Comparison of ENCODE assay signal across 18 mouse cellular contexts in the genomic region with DNA sequence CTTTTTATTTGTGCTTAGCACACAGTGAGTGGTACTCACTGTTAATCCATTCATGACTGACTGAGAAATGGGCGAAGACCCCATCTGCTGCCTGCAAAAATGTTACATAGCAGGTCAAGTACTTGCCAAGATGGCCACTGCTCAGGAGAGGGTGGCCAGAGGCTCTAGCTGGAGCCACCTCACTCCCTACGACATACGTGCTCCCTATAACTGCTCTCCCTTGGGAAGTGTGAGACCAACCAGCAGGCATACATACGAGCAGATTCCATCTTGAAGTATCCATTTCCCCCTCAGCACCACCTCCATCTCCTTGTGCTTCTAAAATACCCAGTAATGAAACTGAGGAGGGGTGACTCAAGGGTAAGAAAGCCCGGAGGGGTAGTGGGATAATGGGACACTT.
A peak's percentile ranks its signal among the peaks of the same experiment; 100 is the strongest.
DNase-seq lines count a peak whose midpoint lies in the region; ATAC-seq lines count a peak whose summit lies in the region.
"Had no signal": no experiment of that assay in that cellular context is flagged by ENCODE, and none has a peak within 500 bp of the region (broad histone marks: within the 10 kb centered on the region; RNA-seq: fewer than 3 reads in every experiment).

No protein-coding gene starts in this region.

- peak overlapping the region; percentile 57; the same call in 1 of the 2 replicates for H3K27ac ChIP-seq in midbrain, embryonic 13.5 days
- no peak overlapping the region for H3K27ac ChIP-seq in midbrain, embryonic 16.5 days (ENCODE audit: low read length)
- no peak overlapping the region for H3K27ac ChIP-seq in embryonic facial prominence, embryonic 14.5 days (replicated peaks; ENCODE audit: low read depth, low read length)
- H3K27ac ChIP-seq in forebrain, embryonic 12.5 days, result peak overlapping the region; percentile 81
- peak overlapping the region; percentile 46; the same call in 1 of the 2 replicates for H3K27ac ChIP-seq in limb, embryonic 10.5 days
- H3K27ac ChIP-seq: embryonic facial prominence, embryonic 12.5 days; liver, embryonic 14.5 days; macrophage had no signal

- H3K4me3 ChIP-seq in midbrain, embryonic 13.5 days (replicated peaks), result no peak overlapping the region
- no peak overlapping the region for H3K4me3 ChIP-seq in midbrain, embryonic 16.5 days (ENCODE audit: low read depth, low read length)
- no peak overlapping the region for H3K4me3 ChIP-seq in embryonic facial prominence, embryonic 14.5 days (ENCODE audit: low read depth, low read length)
- H3K4me3 ChIP-seq in forebrain, embryonic 12.5 days (replicated peaks), result no peak overlapping the region
- H3K4me3 ChIP-seq in limb, embryonic 10.5 days, result no peak overlapping the region
- H3K4me3 ChIP-seq: embryonic facial prominence, embryonic 12.5 days had no signal

- H3K9me3 ChIP-seq in midbrain, embryonic 13.5 days, result no peaks in the 10 kb centered on the region; the same call in 1 of the 2 replicates
- no peaks in the 10 kb centered on the region for H3K9me3 ChIP-seq in midbrain, embryonic 16.5 days (replicated peaks; ENCODE audit: control insufficient read depth, low read length, poor library complexity, severe bottlenecking)
- no peaks in the 10 kb centered on the region for H3K9me3 ChIP-seq in embryonic facial prominence, embryonic 14.5 days (ENCODE audit: control insufficient read depth, low read length)
- no peaks in the 10 kb centered on the region for H3K9me3 ChIP-seq in forebrain, embryonic 12.5 days
- no peaks in the 10 kb centered on the region for H3K9me3 ChIP-seq in limb, embryonic 10.5 days (replicated peaks)
- H3K9me3 ChIP-seq: embryonic facial prominence, embryonic 12.5 days had no signal

- 0 out of 2 replicates have a peak, but pooled peaks cover 10% of the 10 kb centered on the region for H3K27me3 ChIP-seq in midbrain, embryonic 13.5 days
- no peaks in the 10 kb centered on the region; the same call in 1 of the 2 replicates for H3K27me3 ChIP-seq in midbrain, embryonic 16.5 days (ENCODE audit: control insufficient read depth, insufficient read depth, low read depth, low read length)
- no peaks in the 10 kb centered on the region for H3K27me3 ChIP-seq in embryonic facial prominence, embryonic 14.5 days (replicated peaks; ENCODE audit: control insufficient read depth, insufficient read depth, low read length)
- peaks cover 7% of the 10 kb centered on the region; the same call in 1 of the 2 replicates for H3K27me3 ChIP-seq in forebrain, embryonic 12.5 days
- no peaks in the 10 kb centered on the region for H3K27me3 ChIP-seq in limb, embryonic 10.5 days (ENCODE audit: low read depth, poor library complexity, severe bottlenecking)
- H3K27me3 ChIP-seq: embryonic facial prominence, embryonic 12.5 days had no signal

- H3K4me1 ChIP-seq in midbrain, embryonic 13.5 days (replicated peaks), result peaks cover 26% of the 10 kb centered on the region
- H3K4me1 ChIP-seq in midbrain, embryonic 16.5 days (ENCODE audit: control insufficient read depth, insufficient read depth, low read length), result peaks cover 10% of the 10 kb centered on the region; the same call in 1 of the 2 replicates
- H3K4me1 ChIP-seq in embryonic facial prominence, embryonic 14.5 days (ENCODE audit: control insufficient read depth, insufficient read depth, low read length), result peaks cover 8% of the 10 kb centered on the region; the same call in 1 of the 2 replicates
- H3K4me1 ChIP-seq in forebrain, embryonic 12.5 days, result peaks cover 27% of the 10 kb centered on the region
- H3K4me1 ChIP-seq in limb, embryonic 10.5 days, result peaks cover 18% of the 10 kb centered on the region

- no peak overlapping the region for H3K4me2 ChIP-seq in midbrain, embryonic 13.5 days (replicated peaks)
- no peak overlapping the region for H3K4me2 ChIP-seq in midbrain, embryonic 16.5 days (ENCODE audit: low read length)
- no peak overlapping the region for H3K4me2 ChIP-seq in embryonic facial prominence, embryonic 14.5 days (ENCODE audit: low read depth, low read length)
- H3K4me2 ChIP-seq in forebrain, embryonic 12.5 days, result no peak overlapping the region
- H3K4me2 ChIP-seq: embryonic facial prominence, embryonic 12.5 days; heart, embryonic 11.5 days had no signal

- no peak for DNase-seq in embryonic facial prominence, embryonic 14.5 days (ENCODE audit: low spot score)
- no peak for DNase-seq in limb, embryonic 10.5 days (ENCODE audit: low spot score)
- no peak for DNase-seq in urinary bladder, postnatal 4 days (ENCODE audit: low spot score in 2 of 2)
- no peak for DNase-seq in cerebellum, adult 9-10 months
- DNase-seq: adrenal gland, adult 2 months; cerebellum, adult 8-10 months; heart, postnatal 10 days; kidney, adult 2 months; kidney, postnatal 10 days; right cerebral cortex, postnatal 4 days had no signal

- H3K9ac ChIP-seq in midbrain, embryonic 13.5 days (replicated peaks), result no peak overlapping the region
- no peak overlapping the region for H3K9ac ChIP-seq in midbrain, embryonic 16.5 days (ENCODE audit: low read depth, low read length)
- no peak overlapping the region for H3K9ac ChIP-seq in embryonic facial prominence, embryonic 14.5 days (ENCODE audit: low read depth, low read length)
- H3K9ac ChIP-seq in forebrain, embryonic 12.5 days, result no peak overlapping the region
- H3K9ac ChIP-seq: embryonic facial prominence, embryonic 12.5 days; liver, embryonic 14.5 days had no signal

- peak; percentile 44 for ATAC-seq in midbrain, embryonic 13.5 days
- ATAC-seq in midbrain, embryonic 16.5 days, result no peak
- peak; percentile 24; the same call in 1 of the 2 replicates for ATAC-seq in embryonic facial prominence, embryonic 14.5 days (ENCODE audit: low read depth)
- ATAC-seq in forebrain, embryonic 12.5 days (ENCODE audit: low FRiP score), result peak; percentile 51
- no peak for ATAC-seq in megakaryocyte, adult 5-6 weeks (ENCODE audit: poor library complexity, severe bottlenecking)

- no peaks in the 10 kb centered on the region for H3K36me3 ChIP-seq in midbrain, embryonic 13.5 days
- no peaks in the 10 kb centered on the region for H3K36me3 ChIP-seq in midbrain, embryonic 16.5 days (ENCODE audit: control insufficient read depth, insufficient read depth, low read length)
- H3K36me3 ChIP-seq in embryonic facial prominence, embryonic 14.5 days (ENCODE audit: control insufficient read depth, insufficient read depth, low read length), result no peaks in the 10 kb centered on the region
- no peaks in the 10 kb centered on the region for H3K36me3 ChIP-seq in forebrain, embryonic 12.5 days (replicated peaks)
- H3K36me3 ChIP-seq in limb, embryonic 10.5 days, result no peaks in the 10 kb centered on the region
- H3K36me3 ChIP-seq: embryonic facial prominence, embryonic 12.5 days had no signal

- WGBS in midbrain, embryonic 13.5 days, result 55% methylated on average over 5 of the region's 5 CpGs
- WGBS in midbrain, embryonic 16.5 days, result 57% methylated on average over 5 of the region's 5 CpGs
- 57% methylated on average over 5 of the region's 5 CpGs for WGBS in embryonic facial prominence, embryonic 14.5 days
- WGBS in forebrain, embryonic 12.5 days, result 54% methylated on average over 5 of the region's 5 CpGs
- 79% methylated on average over 5 of the region's 5 CpGs for WGBS in limb, embryonic 10.5 days

Comparison
In these comparisons a context has a peak if more than half of its experiments do, and no peak if none do; other contexts are left out.
1. ATAC-seq: peak in midbrain, embryonic 13.5 days (single experiment), embryonic facial prominence, embryonic 14.5 days (single experiment) and forebrain, embryonic 12.5 days (single experiment); none in midbrain, embryonic 16.5 days (single experiment) and megakaryocyte, adult 5-6 weeks (single experiment).
2. H3K27ac ChIP-seq: peak in midbrain, embryonic 13.5 days (single experiment), forebrain, embryonic 12.5 days (single experiment) and limb, embryonic 10.5 days (single experiment); none in midbrain, embryonic 16.5 days (single experiment) and embryonic facial prominence, embryonic 14.5 days (single experiment).